In the genomic region with DNA sequence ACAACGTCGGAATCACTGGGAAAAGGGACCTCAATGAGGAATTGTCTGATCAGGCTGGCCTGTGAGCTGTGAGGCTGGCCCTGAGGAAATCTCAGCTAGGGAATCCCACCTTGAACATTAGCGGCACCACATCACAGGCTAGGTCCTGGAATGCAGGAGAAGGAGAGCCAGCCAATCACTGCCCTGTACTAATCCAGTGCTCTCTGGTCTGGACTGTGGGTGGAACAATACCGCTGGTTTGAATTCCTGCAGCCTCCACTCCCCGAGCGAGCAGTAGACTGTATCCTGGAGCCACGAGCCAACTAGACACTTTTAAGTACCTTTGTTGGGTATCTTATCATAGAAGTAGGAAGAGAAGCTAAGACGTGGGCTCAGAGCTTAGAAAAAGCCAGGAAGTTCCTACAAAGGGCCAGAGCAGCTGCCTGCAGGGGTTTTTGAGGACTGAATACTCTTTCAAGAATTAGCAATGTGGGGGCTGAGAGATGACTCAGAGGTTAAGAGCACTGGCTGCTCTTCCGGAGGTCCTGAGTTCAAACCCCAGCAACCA, we compare ENCODE assay signal across 20 mouse cellular contexts. TPM values are rescaled to one million over a fixed set of nuclear protein-coding genes. Genes with fewer than 3 reads are reported as not detected.
DNase-seq lines count a peak whose midpoint lies in the region; ATAC-seq and TF ChIP-seq lines count a peak whose summit lies in the region.
"Had no signal": no experiment of that assay in that cellular context is flagged by ENCODE, and none has a peak within 500 bp of the region (broad histone marks: within the 10 kb centered on the region; RNA-seq: fewer than 3 reads in every experiment).

No protein-coding gene starts in this region.

- no peaks in the 10 kb centered on the region for H3K9me3 ChIP-seq in forebrain, embryonic 10.5 days
- no peaks in the 10 kb centered on the region for H3K9me3 ChIP-seq in forebrain, embryonic 11.5 days (ENCODE audit: control insufficient read depth, low read length)
- H3K9me3 ChIP-seq in kidney, embryonic 16.5 days (ENCODE audit: low read length) = no peaks in the 10 kb centered on the region
- H3K9me3 ChIP-seq: embryonic facial prominence, embryonic 15.5 days; neural tube, embryonic 15.5 days had no signal

- H3K4me2 ChIP-seq in forebrain, embryonic 11.5 days (ENCODE audit: low read depth, low read length, severe bottlenecking) = no peak overlapping the region
- H3K4me2 ChIP-seq in kidney, embryonic 16.5 days (replicated peaks; ENCODE audit: low read depth, low read length) = no peak overlapping the region
- H3K4me2 ChIP-seq: embryonic facial prominence, embryonic 15.5 days; hindbrain, embryonic 14.5 days; neural tube, embryonic 15.5 days had no signal

- peaks cover 32% of the 10 kb centered on the region for H3K4me1 ChIP-seq in forebrain, embryonic 10.5 days
- 0 out of 2 replicates have a peak, but pooled peaks cover 4% of the 10 kb centered on the region for H3K4me1 ChIP-seq in forebrain, embryonic 11.5 days (replicated peaks; ENCODE audit: control insufficient read depth, insufficient read depth, low read length)
- peaks cover 7% of the 10 kb centered on the region; the same call in 1 of the 2 replicates for H3K4me1 ChIP-seq in kidney, embryonic 16.5 days (ENCODE audit: insufficient read depth, low read length)
- no peaks in the 10 kb centered on the region for H3K4me1 ChIP-seq in kidney, adult 2 months (ENCODE audit: control insufficient read depth, insufficient read depth, low read length)
- H3K4me1 ChIP-seq in embryonic fibroblast, embryonic 13.5 days (ENCODE audit: control insufficient read depth, insufficient read depth, low read length) = 0 out of 2 replicates have a peak, but pooled peaks cover 3% of the 10 kb centered on the region

- peak overlapping the region; percentile 60; the same call in 1 of the 2 replicates for H3K27ac ChIP-seq in forebrain, embryonic 10.5 days
- no peak overlapping the region for H3K27ac ChIP-seq in forebrain, embryonic 11.5 days (ENCODE audit: low read depth, low read length)
- 0 out of 2 replicates have a peak overlapping the region, but pooled peaks have one; percentile 13 for H3K27ac ChIP-seq in kidney, embryonic 16.5 days (ENCODE audit: low read length)
- no peak overlapping the region for H3K27ac ChIP-seq in kidney, adult 2 months (ENCODE audit: insufficient read depth, low read depth, low read length)
- peak overlapping the region; percentile 6 for H3K27ac ChIP-seq in embryonic fibroblast, embryonic 13.5 days (ENCODE audit: insufficient read depth, low read length)
- H3K27ac ChIP-seq: embryonic facial prominence, embryonic 15.5 days; hindbrain, embryonic 14.5 days; neural tube, embryonic 15.5 days had no signal

- H3K9ac ChIP-seq in forebrain, embryonic 11.5 days (ENCODE audit: low read length) = no peak overlapping the region
- H3K9ac ChIP-seq in kidney, embryonic 16.5 days (replicated peaks; ENCODE audit: low read length) = no peak overlapping the region
- H3K9ac ChIP-seq: embryonic facial prominence, embryonic 15.5 days; forebrain, postnatal 0 days; hindbrain, embryonic 14.5 days; neural tube, embryonic 15.5 days had no signal

- peak; percentile 33 for DNase-seq in forebrain, embryonic 10.5 days (ENCODE audit: extremely low spot score, low spot score)
- DNase-seq in forebrain, embryonic 11.5 days (ENCODE audit: low spot score) = no peak
- no peak for DNase-seq in kidney, adult 2 months
- DNase-seq in ES-CJ7 (ENCODE audit: low read depth, low spot score) = peak; percentile 87
- DNase-seq in natural killer cell, adult 2 months (ENCODE audit: low spot score in 2 of 2) = no peak
- DNase-seq: adrenal gland, adult 2 months; cerebellum, adult 9-11 months; forebrain, postnatal 0 days; gastrocnemius, postnatal 25 days; layer of hippocampus, adult 9-11 months; left cerebral cortex, postnatal 4 days; lung, adult 18-20 months had no signal

- H3K36me3 ChIP-seq in forebrain, embryonic 10.5 days (replicated peaks) = peaks cover 33% of the 10 kb centered on the region
- no peaks in the 10 kb centered on the region for H3K36me3 ChIP-seq in forebrain, embryonic 11.5 days (ENCODE audit: control insufficient read depth, insufficient read depth, low read length)
- H3K36me3 ChIP-seq in kidney, embryonic 16.5 days (ENCODE audit: insufficient read depth, low read length) = peaks cover 16% of the 10 kb centered on the region; the same call in 1 of the 2 replicates
- H3K36me3 ChIP-seq in kidney, adult 2 months (ENCODE audit: control insufficient read depth, insufficient read depth, low read length) = no peaks in the 10 kb centered on the region

- no peak overlapping the region for H3K4me3 ChIP-seq in forebrain, embryonic 10.5 days
- no peak overlapping the region for H3K4me3 ChIP-seq in forebrain, embryonic 11.5 days (ENCODE audit: low read depth, low read length)
- no peak overlapping the region for H3K4me3 ChIP-seq in kidney, embryonic 16.5 days (ENCODE audit: low read length)
- H3K4me3 ChIP-seq in kidney, adult 2 months (ENCODE audit: insufficient read depth, low read depth, low read length) = no peak overlapping the region
- no peak overlapping the region for H3K4me3 ChIP-seq in embryonic fibroblast, embryonic 13.5 days (ENCODE audit: insufficient read depth, low read length)
- H3K4me3 ChIP-seq: embryonic facial prominence, embryonic 15.5 days; neural tube, embryonic 15.5 days had no signal

- no peak for TF ChIP-seq CTCF in kidney, adult 2 months (conservative IDR thresholded peaks at IDR 0.05; ENCODE audit: insufficient read depth, insufficient read length, low read depth, low read length)
- no peak for TF ChIP-seq CTCF in embryonic fibroblast, embryonic 13.5 days (IDR thresholded peaks at IDR 0.05; ENCODE audit: borderline replicate concordance, insufficient read depth, low read length)

- 39% methylated on average over 9 of the region's 9 CpGs for WGBS in forebrain, embryonic 10.5 days
- 36% methylated on average over 9 of the region's 9 CpGs for whole genome bisulfite sequencing in forebrain, embryonic 11.5 days
- 52% methylated on average over 9 of the region's 9 CpGs for WGBS in kidney, embryonic 16.5 days
- 43% methylated on average over 9 of the region's 9 CpGs for WGBS in kidney, adult 2 months

- TF ChIP-seq POLR2A in kidney, adult 2 months (IDR thresholded peaks at IDR 0.05; ENCODE audit: low read depth, low read length) = no peak
- no peak for TF ChIP-seq POLR2A in embryonic fibroblast, embryonic 13.5 days (IDR thresholded peaks at IDR 0.05; ENCODE audit: low read depth, low read length)

- no peak for ATAC-seq in forebrain, embryonic 11.5 days (replicated peaks; ENCODE audit: low FRiP score)
- ATAC-seq in kidney, embryonic 16.5 days (ENCODE audit: low FRiP score, low TSS enrichment) = peak; percentile 71
- ATAC-seq in megakaryocyte, adult 5-6 weeks (ENCODE audit: poor library complexity, severe bottlenecking) = no peak
- ATAC-seq: forebrain, postnatal 0 days; midbrain, embryonic 16.5 days had no signal

- no peaks in the 10 kb centered on the region for H3K27me3 ChIP-seq in forebrain, embryonic 10.5 days (ENCODE audit: poor library complexity, severe bottlenecking)
- H3K27me3 ChIP-seq in forebrain, embryonic 11.5 days (ENCODE audit: control insufficient read depth, insufficient read depth, low read length) = no peaks in the 10 kb centered on the region
- no peaks in the 10 kb centered on the region for H3K27me3 ChIP-seq in kidney, embryonic 16.5 days (ENCODE audit: insufficient read depth, low read length)
- H3K27me3 ChIP-seq in kidney, adult 2 months (replicated peaks; ENCODE audit: control insufficient read depth, insufficient read depth, low read length) = no peaks in the 10 kb centered on the region
- H3K27me3 ChIP-seq: embryonic facial prominence, embryonic 15.5 days; neural tube, embryonic 15.5 days had no signal

RNA-seq across cellular contexts. Expression of gene Prf1, which starts 28.2 kb away (rescaled TPM):
- not detected in 2 replicates for polyA plus RNA-seq in forebrain, embryonic 10.5 days (2016; fragmentation: Nextera tagmentation; extraction: Ambion mirVana)
- not detected in 2 replicates for polyA plus RNA-seq in forebrain, embryonic 11.5 days (2014; fragmentation: Nextera tagmentation; extraction: Ambion mirVana)
- not detected in 2 replicates for polyA plus RNA-seq in kidney, embryonic 16.5 days (2015; fragmentation: Nextera tagmentation; extraction: Ambion mirVana)
- 0.65 and 1.5 TPM in 2 replicates for polyA plus RNA-seq in kidney, adult 2 months (2012; rRNA removed)
- polyA plus RNA-seq in embryonic fibroblast, embryonic 13.5 days (2011; ENCODE audit: insufficient read length, low read depth, missing spikeins) = not detected in 2 replicates
- 0.20 and 2.5 TPM in 2 replicates for total RNA-seq in megakaryocyte, adult 5-6 weeks (2015)
- 0.88 and 1.5 TPM in 2 replicates for total RNA-seq in megakaryocyte, adult 5-6 weeks (2017)
- total RNA-seq: forebrain, postnatal 0 days; gastrocnemius, postnatal 25 days; left cerebral cortex, postnatal 4 days had no signal
- polyA plus RNA-seq: embryonic facial prominence, embryonic 15.5 days; forebrain, postnatal 0 days; kidney, embryonic 14.5 days; midbrain, embryonic 16.5 days; neural tube, embryonic 15.5 days had no signal

RNA-seq across cellular contexts. Expression of gene Adamts14, which starts 52.6 kb away (rescaled TPM):
- polyA plus RNA-seq in forebrain, embryonic 10.5 days (2016; fragmentation: Nextera tagmentation; extraction: Ambion mirVana) = 0.27 and 0.30 TPM in 2 replicates
- polyA plus RNA-seq in forebrain, embryonic 11.5 days (2014; fragmentation: Nextera tagmentation; extraction: Ambion mirVana) = 0.56 and 0.60 TPM in 2 replicates
- 1.6 and 2.0 TPM in 2 replicates for polyA plus RNA-seq in kidney, embryonic 16.5 days (2015; fragmentation: Nextera tagmentation; extraction: Ambion mirVana)
- polyA plus RNA-seq in kidney, adult 2 months (2012; rRNA removed) = 1.3 and 1.7 TPM in 2 replicates
- 8.1 and 9.6 TPM in 2 replicates for polyA plus RNA-seq in embryonic fibroblast, embryonic 13.5 days (2011; ENCODE audit: insufficient read length, low read depth, missing spikeins)
- 0.16 and 0.58 TPM in 2 replicates for total RNA-seq in megakaryocyte, adult 5-6 weeks (2015)
- total RNA-seq in megakaryocyte, adult 5-6 weeks (2017) = 0.33 and 0.61 TPM in 2 replicates

RNA-seq across cellular contexts. Expression of gene Pald1, which starts 57.5 kb away (rescaled TPM):
- 36.0 and 36.2 TPM in 2 replicates for polyA plus RNA-seq in forebrain, embryonic 10.5 days (2016; fragmentation: Nextera tagmentation; extraction: Ambion mirVana)
- 21.3 and 22.9 TPM in 2 replicates for polyA plus RNA-seq in forebrain, embryonic 11.5 days (2014; fragmentation: Nextera tagmentation; extraction: Ambion mirVana)
- polyA plus RNA-seq in kidney, embryonic 16.5 days (2015; fragmentation: Nextera tagmentation; extraction: Ambion mirVana) = 39.5 and 40.2 TPM in 2 replicates
- 8.8 and 10.8 TPM in 2 replicates for polyA plus RNA-seq in kidney, adult 2 months (2012; rRNA removed)
- polyA plus RNA-seq in embryonic fibroblast, embryonic 13.5 days (2011; ENCODE audit: insufficient read length, low read depth, missing spikeins) = 3.4 and 5.3 TPM in 2 replicates
- total RNA-seq in megakaryocyte, adult 5-6 weeks (2015) = 0.16 TPM in 1 of 2 replicates, not detected in the other
- 0.77 and 2.1 TPM in 2 replicates for total RNA-seq in megakaryocyte, adult 5-6 weeks (2017)

Comparison
In these comparisons a context has a peak if more than half of its experiments do, and no peak if none do; other contexts are left out.
1. DNase-seq: peak in forebrain, embryonic 10.5 days (single experiment) and ES-CJ7 (single experiment); none in forebrain, embryonic 11.5 days (single experiment), kidney, adult 2 months (single experiment) and natural killer cell, adult 2 months (0 of 2).
2. H3K27ac ChIP-seq: peak in forebrain, embryonic 10.5 days (single experiment), kidney, embryonic 16.5 days (single experiment) and embryonic fibroblast, embryonic 13.5 days (single experiment); none in forebrain, embryonic 11.5 days (single experiment) and kidney, adult 2 months (single experiment).